Mouse (Mus musculus) heart, postnatal 0 days (tissue): ENCODE data around the gene Btnl2.

Source experiments
- CTCF ChIP-seq: IDR thresholded peaks from 2 replicates; pipeline ENCODE4 v1.5.1; 2016; ENCODE audit warnings: antibody characterized with exemption, control low read depth, low read depth
- EP300 ChIP-seq: IDR thresholded peaks from 2 replicates; pipeline ENCODE4 v1.6.1; 2016; ENCODE audit warnings: antibody characterized with exemption, low read depth

DNA sequence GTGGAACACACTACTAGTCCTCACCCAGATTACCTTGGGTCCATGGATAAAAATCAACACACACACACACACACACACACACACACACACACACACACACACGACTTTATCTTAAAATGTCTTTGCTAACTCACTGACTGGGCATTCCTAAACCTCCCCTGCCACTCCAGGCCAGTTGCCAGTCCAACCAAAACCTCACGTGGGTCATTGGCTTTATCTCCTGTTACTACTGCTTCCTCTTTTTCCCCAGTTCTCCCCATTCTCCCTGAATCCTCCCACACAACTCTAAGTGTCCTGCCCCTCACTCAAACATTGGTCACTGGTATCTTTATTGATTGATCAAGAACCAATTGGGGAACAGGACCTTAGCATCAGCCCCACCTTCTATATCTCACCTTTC, 37.3 kb upstream of the Btnl2 start:
- no peak for TF ChIP-seq CTCF
- no peak for TF ChIP-seq EP300
